9 mouse cellular contexts compared by ENCODE assay signal in the genomic region with DNA sequence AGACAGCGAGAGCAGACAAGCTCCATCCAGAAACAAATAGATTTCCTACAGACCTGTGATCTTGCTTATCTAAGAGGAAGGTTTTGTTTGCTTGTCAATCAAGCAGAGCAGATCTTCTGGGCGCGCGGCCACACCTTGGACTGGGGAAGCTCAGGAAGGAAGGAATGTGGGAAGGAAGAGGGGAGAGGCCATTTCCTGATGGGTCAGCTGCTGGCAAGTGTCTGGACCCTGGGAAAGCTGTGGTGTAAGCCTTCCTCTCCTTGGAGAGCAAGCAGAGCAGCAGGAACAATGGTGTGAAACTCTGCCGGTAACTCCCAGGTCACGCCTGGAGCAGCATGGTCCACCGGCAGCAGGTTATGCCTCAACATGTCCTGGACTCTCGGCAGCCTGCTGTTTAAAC.
DNase-seq lines count a peak whose midpoint lies in the region; ATAC-seq and TF ChIP-seq lines count a peak whose summit lies in the region.
"Had no signal": no experiment of that assay in that cellular context is flagged by ENCODE, and none has a peak within 500 bp of the region (broad histone marks: within the 10 kb centered on the region; RNA-seq: fewer than 3 reads in every experiment).

No protein-coding gene starts in this region.

- H3K4me1 ChIP-seq in limb, embryonic 15.5 days: peaks cover 9% of the 10 kb centered on the region
- H3K4me1 ChIP-seq in thymus, adult 2 months (replicated peaks; ENCODE audit: control insufficient read depth, insufficient read depth, low read length): no peaks in the 10 kb centered on the region

- no peak overlapping the region; the same call in 1 of the 2 replicates for H3K4me2 ChIP-seq in limb, embryonic 15.5 days
- H3K4me2 ChIP-seq: hindbrain, embryonic 15.5 days had no signal

- no peak overlapping the region for H3K4me3 ChIP-seq in limb, embryonic 15.5 days
- H3K4me3 ChIP-seq in thymus, adult 2 months (ENCODE audit: control insufficient read depth, insufficient read depth, low read length): no peak overlapping the region
- H3K4me3 ChIP-seq: hindbrain, embryonic 15.5 days had no signal

- 62% methylated on average over 8 of the region's 8 CpGs for WGBS in limb, embryonic 15.5 days
- 91% methylated on average over 8 of the region's 8 CpGs for WGBS in thymus, adult 2 months

- no peaks in the 10 kb centered on the region for H3K9me3 ChIP-seq in limb, embryonic 15.5 days
- H3K9me3 ChIP-seq: hindbrain, embryonic 15.5 days had no signal

- H3K27ac ChIP-seq in limb, embryonic 15.5 days: peak overlapping the region; percentile 38; the same call in 1 of the 2 replicates
- H3K27ac ChIP-seq in thymus, adult 2 months (ENCODE audit: control insufficient read depth, insufficient read depth, low read length): no peak overlapping the region
- H3K27ac ChIP-seq: hindbrain, embryonic 15.5 days had no signal

- TF ChIP-seq POLR2A in thymus, adult 2 months (IDR thresholded peaks at IDR 0.05; ENCODE audit: control insufficient read depth, extremely low read depth, insufficient read depth, low read length, poor library complexity): no peak

- intact Hi-C loops in heart, postnatal 10 days (cut with DNase I): loop anchor here (2.0 to 5.0 kb wide), 5 partner anchors 60 to 430 kb away; no protein-coding TSS in a partner anchor

- no peak for TF ChIP-seq CTCF in thymus, adult 2 months (IDR thresholded peaks at IDR 0.05; ENCODE audit: borderline replicate concordance, control insufficient read depth, extremely low read depth, insufficient read depth, low read length, poor library complexity)

- ATAC-seq in limb, embryonic 15.5 days (ENCODE audit: insufficient number of reproducible peaks, low FRiP score, low TSS enrichment, low read depth): no peak

- no peaks in the 10 kb centered on the region for H3K27me3 ChIP-seq in limb, embryonic 15.5 days
- H3K27me3 ChIP-seq in thymus, adult 2 months (ENCODE audit: control insufficient read depth, insufficient read depth, low read length): no peaks in the 10 kb centered on the region
- H3K27me3 ChIP-seq: hindbrain, embryonic 15.5 days had no signal

- no peak overlapping the region for H3K9ac ChIP-seq in limb, embryonic 15.5 days
- H3K9ac ChIP-seq: hindbrain, embryonic 15.5 days had no signal

- H3K36me3 ChIP-seq in limb, embryonic 15.5 days: no peaks in the 10 kb centered on the region
- H3K36me3 ChIP-seq in thymus, adult 2 months (ENCODE audit: control insufficient read depth, insufficient read depth, low read length): no peaks in the 10 kb centered on the region
- H3K36me3 ChIP-seq: hindbrain, embryonic 15.5 days had no signal

- peak; percentile 12 to 34 for DNase-seq in lung, adult 18-20 months
- no peak for DNase-seq in lung, postnatal 25 days (ENCODE audit: low spot score)
- DNase-seq in adrenal gland, postnatal 36 days: peak; percentile 3 to 13
- DNase-seq in heart, postnatal 10 days: peak; percentile 52 to 54
- DNase-seq in yolk sac, embryonic 10.5 days (ENCODE audit: low spot score): peak; percentile 57
- no peak for DNase-seq in thymus, adult 2 months
- DNase-seq in layer of hippocampus, postnatal 25 days (ENCODE audit: extremely low spot score in 1 of 2, low spot score in 1 of 2): no peak

Comparison
In these comparisons a context has a peak if more than half of its experiments do, and no peak if none do; other contexts are left out.
1. DNase-seq: peak in lung, adult 18-20 months (2 of 2), adrenal gland, postnatal 36 days (2 of 2), heart, postnatal 10 days (2 of 2) and yolk sac, embryonic 10.5 days (single experiment); none in lung, postnatal 25 days (single experiment), thymus, adult 2 months (single experiment) and layer of hippocampus, postnatal 25 days (0 of 2).